Mouse (Mus musculus) intestine, embryonic 15.5 days (tissue): ENCODE data around the gene Krt10. TPM values are rescaled to one million over a fixed set of nuclear protein-coding genes. Genes with fewer than 3 reads are reported as not detected.

Source experiments
- ATAC-seq: fragments of 200-750 bp; cut with Nextera tagmentation; 2 replicates; pipeline ENCODE4 v1.8.0; 2017; ENCODE audit warnings: moderate TSS enrichment, moderate library complexity
- H3K27ac ChIP-seq: fragments of 300-500 bp; sonication (generic); 2 replicates; pipeline ENCODE4 v1.5.1; 2015; ENCODE audit warnings: mild to moderate bottlenecking, inconsistent platforms
- H3K27me3 ChIP-seq: fragments of 300-500 bp; sonication (generic); replicated peaks from 2 replicates; pipeline ENCODE4 v1.6.1; 2015; ENCODE audit warnings: inconsistent platforms
- H3K36me3 ChIP-seq: fragments of 300-500 bp; sonication (generic); 2 replicates; pipeline ENCODE4 v1.6.1; 2015; ENCODE audit warnings: inconsistent platforms
- H3K4me1 ChIP-seq: fragments of 300-500 bp; sonication (generic); replicated peaks from 2 replicates; pipeline ENCODE4 v1.6.1; 2015; ENCODE audit warnings: inconsistent platforms
- H3K4me2 ChIP-seq: fragments of 300-500 bp; sonication (generic); replicated peaks from 2 replicates; pipeline ENCODE4 v1.6.1; 2015; ENCODE audit warnings: mild to moderate bottlenecking, inconsistent platforms
- H3K4me3 ChIP-seq: fragments of 300-500 bp; sonication (generic); replicated peaks from 2 replicates; pipeline ENCODE4 v1.5.1; 2015; ENCODE audit warnings: inconsistent platforms
- H3K9ac ChIP-seq: fragments of 300-500 bp; sonication (generic); 2 replicates; pipeline ENCODE4 v1.6.1; 2015; ENCODE audit warnings: inconsistent platforms
- H3K9me3 ChIP-seq: fragments of 300-500 bp; sonication (generic); 2 replicates; pipeline ENCODE4 v1.6.1; 2016; ENCODE audit warnings: inconsistent platforms
- WGBS: fragments of 180-500 bp; shearing (Covaris S2); methylation state at CpG from one replicate; pipeline ENCODE4 v1.1.7; 2015; 5-methylcytosine and 5-hydroxymethylcytosine counted together
- polyA plus RNA-seq: library from polyadenylated mRNA; unstranded; fragments of >200 nt; fragmentation: Nextera tagmentation; extraction: Ambion mirVana; gene quantifications from 2 replicates; pipeline ENCODE4 v1.2.1, GENCODE M21; 2015

The Krt10 gene
- polyA plus RNA-seq, 1 experiment from 2014 or later = 21.2 TPM

- Histone ChIP-seq H3K27me3 (no peaks in the 10 kb centered on the region), H3K9me3 (no peaks in the 10 kb centered on the region), H3K27ac (no peak overlapping the region), H3K4me3 (no peak overlapping the region), H3K9ac (no peak overlapping the region), H3K4me2 (no peak overlapping the region), H3K36me3 (no peaks in the 10 kb centered on the region), H3K4me1 (no peaks in the 10 kb centered on the region)
- WGBS = 9% methylated on average over 3 of the region's 3 CpGs
- ATAC-seq = no peak
Observed at GRCm38 (mm10) chr11:99369229-99369628, 19.9 kb downstream of the Krt10 start.

GRCm38 (mm10) chr11:99366791-99367190 is 22.4 kb downstream of the Krt10 start:
- no peak for ATAC-seq
- Histone ChIP-seq H3K27ac (no peak overlapping the region), H3K27me3 (no peaks in the 10 kb centered on the region), H3K4me2 (no peak overlapping the region), H3K9ac (no peak overlapping the region), H3K4me1 (no peaks in the 10 kb centered on the region), H3K9me3 (no peaks in the 10 kb centered on the region), H3K4me3 (no peak overlapping the region), H3K36me3 (no peaks in the 10 kb centered on the region)
- 44% methylated on average over 10 of the region's 10 CpGs for WGBS

- no peaks in the 10 kb centered on the region for H3K36me3 ChIP-seq
- no peak for ATAC-seq
- H3K4me2 ChIP-seq = no peak overlapping the region
- H3K27ac ChIP-seq = no peak overlapping the region
- no peak overlapping the region for H3K9ac ChIP-seq
- no peak overlapping the region for H3K4me3 ChIP-seq
- 26% methylated on average over 9 of the region's 9 CpGs for WGBS
- no peaks in the 10 kb centered on the region for H3K9me3 ChIP-seq
- H3K4me1 ChIP-seq = no peaks in the 10 kb centered on the region
- H3K27me3 ChIP-seq = no peaks in the 10 kb centered on the region
Observed at GRCm38 (mm10) chr11:99364412-99364811, 24.8 kb downstream of the Krt10 start.

- H3K27me3 ChIP-seq = no peaks in the 10 kb centered on the region
- ATAC-seq = no peak
- H3K4me3 ChIP-seq = no peak overlapping the region
- 71% methylated on average over 8 of the region's 8 CpGs for WGBS
- H3K9ac ChIP-seq = no peak overlapping the region
- no peaks in the 10 kb centered on the region for H3K4me1 ChIP-seq
- no peaks in the 10 kb centered on the region for H3K9me3 ChIP-seq
- no peaks in the 10 kb centered on the region for H3K36me3 ChIP-seq
- no peak overlapping the region for H3K27ac ChIP-seq
- no peak overlapping the region for H3K4me2 ChIP-seq
Observed at GRCm38 (mm10) chr11:99361423-99361822, 27.7 kb downstream of the Krt10 start.

GRCm38 (mm10) chr11:99351004-99351403 is 38.2 kb downstream of the Krt10 start, which contains the start of gene Krt27:
Gene Krt27 (minus strand): TSS chr11:99351104.
- Histone ChIP-seq H3K27me3 (no peaks in the 10 kb centered on the region), H3K4me3 (no peak within 1 kb of the TSS), H3K36me3 (no peaks in the 10 kb centered on the region), H3K9me3 (no peaks in the 10 kb centered on the region), H3K4me1 (no peaks in the 10 kb centered on the region), H3K9ac (no peak within 1 kb of the TSS), H3K4me2 (no peak within 1 kb of the TSS), H3K27ac (no peak within 1 kb of the TSS)
- 74% methylated on average over 12 of the region's 12 CpGs for WGBS
- ATAC-seq = no peak

- H3K27ac ChIP-seq = no peak overlapping the region
- ATAC-seq = no peak
- WGBS = 79% methylated on average over 11 of the region's 11 CpGs
Observed at GRCm38 (mm10) chr11:99339299-99339847, 49.8 kb downstream of the Krt10 start.

GRCm38 (mm10) chr11:99337866-99338265 is 51.3 kb downstream of the Krt10 start, which contains the start of gene Krt26:
Gene Krt26 (minus strand): TSS chr11:99337966.
- H3K27me3 ChIP-seq = no peaks in the 10 kb centered on the region
- H3K9ac ChIP-seq = no peak within 1 kb of the TSS
- no peaks in the 10 kb centered on the region for H3K36me3 ChIP-seq
- no peaks in the 10 kb centered on the region for H3K9me3 ChIP-seq
- no peak within 1 kb of the TSS for H3K4me2 ChIP-seq
- H3K4me3 ChIP-seq = no peak within 1 kb of the TSS
- no peaks in the 10 kb centered on the region for H3K4me1 ChIP-seq
- no peak for ATAC-seq
- H3K27ac ChIP-seq = no peak within 1 kb of the TSS
- 92% methylated on average over 11 of the region's 11 CpGs for WGBS

More at GRCm38 (mm10) chr11:99339299-99339847, 49.8 kb downstream of the Krt10 start:
- H3K9ac ChIP-seq = no peak overlapping the region
- H3K4me3 ChIP-seq = no peak overlapping the region
- no peaks in the 10 kb centered on the region for H3K9me3 ChIP-seq
- no peaks in the 10 kb centered on the region for H3K36me3 ChIP-seq
- no peaks in the 10 kb centered on the region for H3K4me1 ChIP-seq
- H3K27me3 ChIP-seq = no peaks in the 10 kb centered on the region
- H3K4me2 ChIP-seq = no peak overlapping the region

Other genes with a start within 250 kb of the Krt10 start
- gene Ccr7, start 234.3 kb downstream of the Krt10 start, polyA plus RNA-seq = 0.43 and 0.87 TPM in 2 replicates
- gene Smarce1, start 158.3 kb downstream of the Krt10 start, polyA plus RNA-seq = 186 and 190 TPM in 2 replicates
- 0.25 and 0.49 TPM in 2 replicates for gene Krt222, start 145.3 kb downstream of the Krt10 start, polyA plus RNA-seq
- gene Krt24, start 104.1 kb downstream of the Krt10 start, polyA plus RNA-seq = 0.11 and 0.15 TPM in 2 replicates
- not detected in 2 replicates for gene Krt25, start 66.4 kb downstream of the Krt10 start, polyA plus RNA-seq
- 0.11 TPM in 1 of 2 replicates, not detected in the other for gene Krt26, start 51.4 kb downstream of the Krt10 start, polyA plus RNA-seq
- not detected in 2 replicates for gene Krt27, start 38.3 kb downstream of the Krt10 start, polyA plus RNA-seq
- gene Krt28, start 14.5 kb downstream of the Krt10 start, polyA plus RNA-seq = 0.09 TPM in 1 of 2 replicates, not detected in the other
- gene Krt12, start 32.9 kb upstream of the Krt10 start, polyA plus RNA-seq = not detected in 2 replicates
- gene Krt20, start 48.8 kb upstream of the Krt10 start, polyA plus RNA-seq = 64.3 and 72.9 TPM in 2 replicates
- gene Krt23, start 103.8 kb upstream of the Krt10 start, polyA plus RNA-seq = 12.2 and 13.1 TPM in 2 replicates
- not detected in 2 replicates for gene Krt39, start 132.0 kb upstream of the Krt10 start, polyA plus RNA-seq
- gene Krt40, start 153.8 kb upstream of the Krt10 start, polyA plus RNA-seq = not detected in 2 replicates
- gene Krtap3-3, start 161.5 kb upstream of the Krt10 start, polyA plus RNA-seq = not detected in 2 replicates
- gene Krtap3-2, start 167.5 kb upstream of the Krt10 start, polyA plus RNA-seq = not detected in 2 replicates
- not detected in 2 replicates for gene Gm11939, start 170.1 kb upstream of the Krt10 start, polyA plus RNA-seq
- gene Krtap3-1, start 177.3 kb upstream of the Krt10 start, polyA plus RNA-seq = 0.30 TPM in 1 of 2 replicates, not detected in the other
- not detected in 2 replicates for gene Krtap1-5, start 191.7 kb upstream of the Krt10 start, polyA plus RNA-seq
- gene Krtap1-4, start 194.3 kb upstream of the Krt10 start, polyA plus RNA-seq = not detected in 2 replicates
- not detected in 2 replicates for gene Krtap1-3, start 202.0 kb upstream of the Krt10 start, polyA plus RNA-seq
- gene Krtap9-3, start 208.7 kb upstream of the Krt10 start, polyA plus RNA-seq = not detected in 2 replicates
- not detected in 2 replicates for gene Gm11938, start 213.9 kb upstream of the Krt10 start, polyA plus RNA-seq
- not detected in 2 replicates for gene Gm11937, start 220.8 kb upstream of the Krt10 start, polyA plus RNA-seq
- not detected in 2 replicates for gene Krtap2-4, start 225.5 kb upstream of the Krt10 start, polyA plus RNA-seq
- gene Gm11562, start 231.1 kb upstream of the Krt10 start, polyA plus RNA-seq = not detected in 2 replicates
- not detected in 2 replicates for gene Krtap4-1, start 238.9 kb upstream of the Krt10 start, polyA plus RNA-seq
- gene Krtap4-2, start 245.7 kb upstream of the Krt10 start, polyA plus RNA-seq = not detected in 2 replicates